Mouse (Mus musculus) bone marrow macrophage, adult 2 months (primary cell): Measurements from ENCODE around the gene Krtcap2. TPM values are rescaled to one million over a fixed set of nuclear protein-coding genes. Genes with fewer than 3 reads are reported as not detected.
A peak's percentile ranks its signal among the peaks of the same experiment; 100 is the strongest.

ENCODE experiments used
- H3K27ac ChIP-seq: 2 replicates; pipeline ENCODE4 v1.5.1; 2012; ENCODE audit warnings: low read depth, low read length; ENCODE audit not compliant: insufficient read depth
- H3K4me1 ChIP-seq: 2 replicates; pipeline ENCODE4 v1.6.1; 2012; ENCODE audit warnings: low read length; ENCODE audit not compliant: control insufficient read depth, insufficient read depth
- H3K4me3 ChIP-seq: 2 replicates; pipeline ENCODE4 v1.5.1; 2012; ENCODE audit warnings: mild to moderate bottlenecking, low read length, moderate library complexity; ENCODE audit not compliant: insufficient read depth
- CTCF ChIP-seq: IDR thresholded peaks from 2 replicates; pipeline ENCODE4 v1.5.1; 2012; ENCODE audit warnings: low read depth, mild to moderate bottlenecking, low read length, moderate library complexity
- POLR2A ChIP-seq: IDR thresholded peaks from 2 replicates; pipeline ENCODE4 v1.6.1; 2012; ENCODE audit warnings: mild to moderate bottlenecking, low read depth, low read length, borderline replicate concordance
- polyA plus RNA-seq: library from polyadenylated mRNA; stranded (reverse); fragments of >200 nt; gene quantifications from 2 replicates; pipeline ENCODE4 v1.2.4, GENCODE M21; 2012; ENCODE audit not compliant: missing spikeins, insufficient read depth, insufficient read length

Krtcap2 gene
- polyA plus RNA-seq, 1 experiment = 97.0 TPM

DNA sequence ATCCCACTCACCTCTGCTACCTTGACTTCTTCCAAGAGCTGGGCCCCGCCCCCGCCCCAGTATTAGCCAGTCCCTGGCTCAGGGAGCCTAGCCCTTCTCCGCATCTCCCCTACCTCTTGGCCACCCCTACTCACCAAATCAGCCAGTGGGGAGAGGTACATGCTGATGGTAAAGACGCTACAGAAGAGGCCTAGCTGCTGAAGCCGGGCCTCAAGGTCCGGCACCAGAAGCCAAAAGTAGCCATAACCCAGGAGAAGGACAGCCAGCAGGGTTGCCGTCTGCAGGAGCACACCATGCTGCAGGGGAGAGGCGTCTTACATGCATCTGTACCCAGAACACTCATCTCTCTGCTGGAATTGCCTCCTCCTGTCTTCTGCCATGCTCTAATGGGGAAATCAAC is 23.1 kb downstream of the Krtcap2 start:
- H3K4me3 ChIP-seq = no peak overlapping the region
- peaks cover 28% of the 10 kb centered on the region for H3K4me1 ChIP-seq
- H3K27ac ChIP-seq = no peak overlapping the region
- no peak for TF ChIP-seq CTCF
- no peak for TF ChIP-seq POLR2A

DNA sequence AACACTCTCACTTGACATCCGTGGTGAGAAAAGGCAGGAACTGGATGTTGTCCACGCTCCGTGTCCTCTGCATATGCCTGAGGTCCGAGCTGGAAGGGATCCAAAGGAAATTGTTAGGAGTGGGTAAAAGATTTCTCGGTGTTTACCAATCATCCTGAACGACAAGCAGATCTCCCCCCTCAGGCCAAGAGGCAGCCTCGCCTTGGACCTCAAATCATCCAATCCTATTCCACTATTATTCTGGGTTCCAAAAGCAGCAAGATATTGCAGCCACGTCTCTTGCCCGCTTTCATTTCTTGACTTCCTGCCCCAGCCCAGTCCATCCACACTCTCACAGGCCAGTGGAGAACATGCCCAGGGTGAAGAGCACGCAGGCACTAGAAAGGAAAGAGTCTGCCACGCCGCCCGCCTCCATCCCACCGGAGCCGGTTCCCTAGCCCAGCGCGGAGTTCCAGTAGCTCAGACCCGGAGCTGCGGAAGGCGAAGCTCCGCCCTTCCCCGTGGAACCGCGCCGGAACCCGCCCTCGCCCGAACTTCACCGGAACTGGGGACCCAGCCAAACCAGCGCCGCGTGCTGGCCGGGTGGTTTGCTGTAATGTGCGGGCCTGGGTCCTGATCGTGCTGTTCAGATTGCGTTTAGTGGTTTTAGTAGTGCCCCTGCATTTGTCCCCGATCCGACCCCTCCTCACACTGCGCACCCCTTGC is 24.4 kb downstream of the Krtcap2 start, which contains the start of gene Slc50a1:
TSS of gene Slc50a1 (minus strand) at position 520 of the 705 bp plus-strand sequence.
- TF ChIP-seq CTCF = no peak
- no peak for TF ChIP-seq POLR2A
- peaks cover 27% of the 10 kb centered on the region for H3K4me1 ChIP-seq
- H3K27ac ChIP-seq = peak within 1 kb of the TSS; percentile 23

GRCm38 (mm10) chr3:89270891-89271290 is 25.1 kb downstream of the Krtcap2 start:
- Histone ChIP-seq H3K4me1 (peaks cover 26% of the 10 kb centered on the region), H3K27ac (no peak overlapping the region), H3K4me3 (no peak overlapping the region)
- TF ChIP-seq POLR2A = no peak
- no peak for TF ChIP-seq CTCF

More for the DNA sequence above, 24.4 kb downstream of the Krtcap2 start, which contains the start of gene Slc50a1:
- peak within 1 kb of the TSS; percentile 71 for H3K4me3 ChIP-seq

DNA sequence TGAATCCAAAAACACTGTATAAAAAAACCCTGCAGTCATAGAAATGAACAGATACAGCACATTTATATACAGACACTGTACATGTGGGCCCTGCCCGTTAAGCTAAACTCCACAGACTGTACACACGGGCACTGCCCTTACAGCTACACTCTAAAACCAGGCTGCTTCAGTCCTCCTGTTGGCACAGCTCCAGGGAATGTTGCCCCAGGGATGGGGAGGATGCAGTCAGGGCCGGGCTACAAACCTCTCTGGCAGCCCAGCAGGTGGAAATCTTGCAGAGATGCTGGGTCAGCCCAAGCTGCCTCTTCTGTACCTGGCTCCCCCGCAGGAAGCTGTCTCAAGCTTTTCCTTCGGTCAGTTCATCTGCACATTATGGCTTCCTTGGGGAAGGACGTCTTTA is 26.0 kb downstream of the Krtcap2 start:
- Histone ChIP-seq H3K27ac (no peak overlapping the region), H3K4me1 (peaks cover 23% of the 10 kb centered on the region), H3K4me3 (no peak overlapping the region)
- TF ChIP-seq CTCF = no peak
- no peak for TF ChIP-seq POLR2A

GRCm38 (mm10) chr3:89276061-89276460 is 30.3 kb downstream of the Krtcap2 start:
- Histone ChIP-seq H3K27ac (no peak overlapping the region), H3K4me3 (no peak overlapping the region), H3K4me1 (peaks cover 9% of the 10 kb centered on the region; the same call in 1 of the 2 replicates)
- no peak for TF ChIP-seq POLR2A
- no peak for TF ChIP-seq CTCF

DNA sequence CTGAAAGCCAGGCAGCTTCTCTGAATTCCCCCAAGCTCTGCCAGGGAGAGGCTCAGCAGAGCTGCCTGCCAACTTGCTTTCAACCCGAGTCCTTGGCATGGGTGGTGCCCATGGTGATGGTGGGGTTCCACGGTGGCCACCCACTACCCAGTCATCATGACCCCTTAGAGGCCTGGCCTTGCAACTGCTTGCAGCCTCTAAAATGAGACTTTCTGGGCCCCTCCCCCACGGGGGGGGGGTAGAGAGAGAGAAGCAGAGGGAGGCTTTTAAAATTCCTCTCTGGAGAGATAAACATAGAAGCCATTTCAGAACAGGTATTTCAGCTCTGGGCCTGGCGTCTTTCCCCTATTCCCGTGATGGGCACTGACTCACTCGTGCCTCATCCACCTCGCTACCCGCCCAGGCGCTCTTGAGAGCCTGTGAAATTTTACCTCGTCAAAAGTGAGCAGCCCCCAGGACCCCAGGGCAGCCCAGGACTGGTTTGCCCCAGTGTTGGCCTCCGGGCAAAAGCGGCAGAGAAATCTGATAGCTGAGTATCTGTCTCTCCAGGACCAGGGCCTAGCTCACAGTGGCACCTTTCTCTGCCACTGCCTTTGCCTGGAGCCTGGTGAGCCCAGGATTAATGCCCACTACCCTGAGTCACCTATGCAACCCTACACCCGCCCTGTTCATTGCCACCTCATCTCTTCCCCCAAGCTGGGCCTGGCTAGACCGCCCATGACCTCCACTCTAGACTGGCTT is 31.7 kb downstream of the Krtcap2 start:
- peaks cover 9% of the 10 kb centered on the region; the same call in 1 of the 2 replicates for H3K4me1 ChIP-seq
- no peak overlapping the region for H3K4me3 ChIP-seq
- TF ChIP-seq CTCF (no peak), POLR2A (no peak)
- H3K27ac ChIP-seq = no peak overlapping the region

DNA sequence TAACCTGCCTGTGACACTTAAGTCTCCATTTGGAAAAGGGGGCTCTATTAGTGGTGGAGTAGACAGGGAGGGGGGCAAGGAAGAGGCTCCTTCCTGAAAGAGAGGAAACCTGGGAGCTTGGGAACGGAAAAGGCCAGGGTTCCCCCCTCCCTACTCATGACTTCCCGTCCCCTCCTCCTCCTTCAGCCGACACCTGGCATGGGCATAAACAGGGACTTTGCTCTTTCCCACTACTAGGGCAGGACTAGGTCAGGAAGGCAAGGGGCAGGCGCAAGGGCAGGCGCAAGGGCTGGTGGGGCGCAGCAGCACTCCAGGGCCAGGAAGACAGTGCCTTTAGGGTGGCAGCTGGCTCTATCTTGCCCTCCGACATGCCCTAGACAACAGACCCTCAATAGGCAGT is 32.3 kb downstream of the Krtcap2 start:
- no peak overlapping the region for H3K27ac ChIP-seq
- TF ChIP-seq CTCF = no peak
- TF ChIP-seq POLR2A = no peak
- H3K4me3 ChIP-seq = no peak overlapping the region
- H3K4me1 ChIP-seq = peaks cover 9% of the 10 kb centered on the region; the same call in 1 of the 2 replicates

DNA sequence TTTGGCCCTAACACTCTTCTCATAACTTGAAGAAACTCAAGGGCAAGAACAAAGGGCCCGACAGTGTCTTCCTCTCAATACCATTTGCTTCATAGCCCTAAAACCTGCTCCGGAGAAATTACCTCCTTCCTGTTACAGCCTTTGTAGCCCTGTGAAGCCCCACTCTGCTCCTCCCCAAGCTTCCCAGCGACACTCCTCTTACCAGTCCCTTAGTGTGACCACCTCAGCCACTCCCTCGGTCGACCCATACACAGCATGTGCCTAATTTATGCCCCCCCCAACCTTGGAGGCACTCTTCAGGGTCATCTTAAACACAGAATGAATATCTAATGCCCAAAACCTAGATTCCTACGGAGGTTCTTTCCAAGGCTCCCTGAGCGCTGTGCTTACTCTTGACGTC is 32.9 kb downstream of the Krtcap2 start:
- H3K4me3 ChIP-seq = no peak overlapping the region

DNA sequence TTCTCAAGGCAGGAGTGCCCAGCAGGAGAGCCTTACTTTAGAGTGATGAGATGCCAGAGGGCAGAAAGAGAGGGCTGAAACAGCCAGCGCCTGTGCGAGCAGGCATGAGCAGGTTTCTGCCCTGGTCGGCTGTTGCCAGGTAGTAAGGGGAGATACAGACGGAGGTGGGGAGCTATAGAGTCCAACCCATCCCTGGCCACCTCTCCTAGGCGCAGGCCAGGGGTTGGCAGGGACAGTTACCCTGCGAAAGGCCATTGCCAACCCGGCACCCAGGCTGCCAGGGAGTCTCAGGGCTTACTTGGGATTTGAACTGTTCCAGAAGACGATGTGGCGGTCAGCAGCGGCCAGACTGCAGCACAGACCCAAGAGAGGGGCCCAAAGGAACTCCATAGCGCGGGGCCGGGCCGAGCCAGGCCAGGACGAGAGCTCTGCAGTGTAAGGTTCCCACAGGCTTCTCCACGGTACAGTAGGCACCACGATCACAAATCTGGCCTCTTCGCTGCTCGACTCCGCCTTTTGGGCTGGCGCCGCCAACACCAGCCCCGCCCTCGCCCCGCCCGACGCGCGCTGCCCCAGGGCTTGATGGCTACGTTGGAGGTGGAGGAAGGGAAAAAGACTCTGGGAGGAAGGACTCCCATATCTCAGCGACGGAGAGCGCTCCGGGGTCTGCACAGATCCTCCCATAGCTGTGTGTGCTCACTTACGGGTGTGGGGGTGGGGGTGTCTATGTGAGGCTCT is 33.6 kb downstream of the Krtcap2 start:
- peaks cover 9% of the 10 kb centered on the region; the same call in 1 of the 2 replicates for H3K4me1 ChIP-seq
- H3K4me3 ChIP-seq = peak overlapping the region; percentile 65
- no peak overlapping the region for H3K27ac ChIP-seq
- TF ChIP-seq POLR2A = no peak
- no peak for TF ChIP-seq CTCF

More for the DNA sequence above, 32.9 kb downstream of the Krtcap2 start:
- TF ChIP-seq CTCF (no peak), POLR2A (no peak)
- peaks cover 9% of the 10 kb centered on the region; the same call in 1 of the 2 replicates for H3K4me1 ChIP-seq
- H3K27ac ChIP-seq = no peak overlapping the region
